Comparison of ENCODE assay signal across 9 mouse cellular contexts in the genomic region with DNA sequence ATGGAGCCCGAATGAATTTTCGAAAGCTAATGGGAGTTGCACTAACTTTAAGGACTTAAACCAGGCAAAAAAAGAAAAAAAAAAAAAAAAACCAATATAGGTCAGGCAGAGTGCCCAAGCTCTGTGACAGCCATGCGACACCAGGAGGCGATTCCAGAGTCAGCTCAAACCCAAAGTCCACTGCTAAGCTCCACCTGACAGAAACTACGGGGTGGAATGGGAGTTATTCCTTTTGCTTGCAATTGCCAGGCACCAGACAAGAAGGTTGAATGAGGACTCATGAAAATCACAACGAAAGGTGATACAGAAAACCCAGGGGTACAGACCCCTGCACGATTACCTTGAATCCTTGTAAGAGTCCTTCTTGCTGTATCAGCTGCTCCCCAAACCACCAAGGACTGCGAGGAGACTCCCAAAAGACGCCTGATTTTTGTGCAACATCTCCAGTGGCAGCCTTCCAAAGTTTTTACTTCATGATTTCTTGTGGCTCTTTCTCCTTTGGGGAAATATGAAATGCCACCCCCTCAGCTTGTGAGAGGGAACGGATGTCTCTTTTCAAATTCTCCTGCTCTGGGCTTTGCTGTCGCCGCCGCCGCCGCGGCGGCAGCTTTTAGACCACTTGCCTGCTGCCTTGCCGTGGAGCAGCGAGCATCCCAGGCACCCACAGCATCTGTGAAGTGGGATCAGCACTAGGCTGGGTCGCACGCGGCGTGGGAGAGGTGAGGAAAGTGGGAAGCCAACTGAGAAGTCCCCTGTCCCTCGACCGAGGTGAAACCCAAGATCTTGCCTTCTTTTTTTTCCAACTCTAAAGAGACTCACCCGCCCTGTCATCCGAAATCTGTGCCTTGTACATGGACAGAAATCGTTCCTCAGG. TPM values are rescaled to one million over a fixed set of nuclear protein-coding genes. Genes with fewer than 3 reads are reported as not detected.
DNase-seq lines count a peak whose midpoint lies in the region; ATAC-seq lines count a peak whose summit lies in the region.
"Had no signal": no experiment of that assay in that cellular context is flagged by ENCODE, and none has a peak within 500 bp of the region (broad histone marks: within the 10 kb centered on the region; RNA-seq: fewer than 3 reads in every experiment).

No protein-coding gene starts in this region.

- H3K27ac ChIP-seq in embryonic facial prominence, embryonic 10.5 days (replicated peaks): no peak overlapping the region
- peak overlapping the region; percentile 75 for H3K27ac ChIP-seq in hindbrain, embryonic 10.5 days
- no peak overlapping the region for H3K27ac ChIP-seq in stomach, embryonic 15.5 days

- WGBS in embryonic facial prominence, embryonic 10.5 days: 11% methylated on average over 28 of the region's 28 CpGs
- WGBS in hindbrain, embryonic 10.5 days: 10% methylated on average over 28 of the region's 28 CpGs
- WGBS in stomach, embryonic 15.5 days: 11% methylated on average over 28 of the region's 28 CpGs

- H3K36me3 ChIP-seq in embryonic facial prominence, embryonic 10.5 days (replicated peaks): no peaks in the 10 kb centered on the region
- no peaks in the 10 kb centered on the region for H3K36me3 ChIP-seq in hindbrain, embryonic 10.5 days
- no peaks in the 10 kb centered on the region for H3K36me3 ChIP-seq in stomach, embryonic 15.5 days

- 0 out of 2 replicates have a peak overlapping the region, but pooled peaks have one; percentile 8 for H3K9ac ChIP-seq in stomach, embryonic 15.5 days

- ATAC-seq in stomach, embryonic 15.5 days (ENCODE audit: insufficient read depth, low FRiP score, low read depth): no peak

- H3K4me3 ChIP-seq in embryonic facial prominence, embryonic 10.5 days: peak overlapping the region; percentile 64
- peak overlapping the region; percentile 69 for H3K4me3 ChIP-seq in hindbrain, embryonic 10.5 days
- H3K4me3 ChIP-seq in stomach, embryonic 15.5 days (replicated peaks): peak overlapping the region; percentile 46
- H3K4me3 ChIP-seq: myocyte had no signal

- peaks cover 76% of the 10 kb centered on the region for H3K27me3 ChIP-seq in embryonic facial prominence, embryonic 10.5 days (replicated peaks; ENCODE audit: low read depth, poor library complexity, severe bottlenecking)
- H3K27me3 ChIP-seq in hindbrain, embryonic 10.5 days (ENCODE audit: insufficient read depth, poor library complexity, severe bottlenecking): peaks cover 47% of the 10 kb centered on the region
- H3K27me3 ChIP-seq in stomach, embryonic 15.5 days (replicated peaks): peaks cover 37% of the 10 kb centered on the region

- H3K4me2 ChIP-seq in stomach, embryonic 15.5 days: peak overlapping the region; percentile 78

- no peaks in the 10 kb centered on the region for H3K9me3 ChIP-seq in embryonic facial prominence, embryonic 10.5 days
- H3K9me3 ChIP-seq in hindbrain, embryonic 10.5 days: no peaks in the 10 kb centered on the region
- no peaks in the 10 kb centered on the region for H3K9me3 ChIP-seq in stomach, embryonic 15.5 days

- DNase-seq in adrenal gland, postnatal 10 days: peak; percentile 27
- no peak for DNase-seq in adrenal gland, adult 8-10 months
- DNase-seq in embryonic facial prominence, embryonic 10.5 days (ENCODE audit: low spot score): peak; percentile 34
- peak; percentile 46 for DNase-seq in hindbrain, embryonic 10.5 days (ENCODE audit: low spot score)
- DNase-seq in layer of hippocampus, postnatal 10 days (ENCODE audit: low spot score in 2 of 2): peak; percentile 47 to 54
- peak; percentile 20 for DNase-seq in mesoderm, embryonic 11.5 days (ENCODE audit: low read depth, low spot score)
- no peak for DNase-seq in urinary bladder, postnatal 14 days (ENCODE audit: low spot score)

- H3K4me1 ChIP-seq in embryonic facial prominence, embryonic 10.5 days: peaks cover 17% of the 10 kb centered on the region
- peaks cover 24% of the 10 kb centered on the region for H3K4me1 ChIP-seq in hindbrain, embryonic 10.5 days (replicated peaks)
- peaks cover 10% of the 10 kb centered on the region for H3K4me1 ChIP-seq in stomach, embryonic 15.5 days

RNA-seq across cellular contexts. Expression of gene Brinp2, which starts 0.7 kb away (rescaled TPM):
- total RNA-seq in adrenal gland, postnatal 10 days (2021): 1 to 10 TPM; 1.8 to 4.1 TPM
- total RNA-seq in adrenal gland, adult 8-10 months (2022): 1 to 10 TPM in 3 of 4 experiments, under 1 TPM in 1; 0.93 to 2.2 (median 1.2) TPM
- 0.73 and 1.1 TPM in 2 replicates for polyA plus RNA-seq in embryonic facial prominence, embryonic 10.5 days (2016; fragmentation: Nextera tagmentation; extraction: Ambion mirVana)
- polyA plus RNA-seq in hindbrain, embryonic 10.5 days (2016; fragmentation: Nextera tagmentation; extraction: Ambion mirVana): 1.4 and 2.1 TPM in 2 replicates
- total RNA-seq in layer of hippocampus, postnatal 10 days (2021): 10 to 100 TPM; 73.7 to 78.3 TPM
- 1.1 TPM in 2 replicates for polyA plus RNA-seq in stomach, embryonic 15.5 days (2015; fragmentation: Nextera tagmentation; extraction: Ambion mirVana)
- polyA plus RNA-seq: myocyte had no signal

RNA-seq across cellular contexts. Expression of gene Astn1, which starts 6.7 kb away (rescaled TPM):
- 1 to 10 TPM; 5.4 to 8.3 TPM for total RNA-seq in adrenal gland, postnatal 10 days (2021)
- total RNA-seq in adrenal gland, adult 8-10 months (2022): 10 to 100 TPM; 13.2 to 21.4 (median 14.4) TPM
- polyA plus RNA-seq in embryonic facial prominence, embryonic 10.5 days (2016; fragmentation: Nextera tagmentation; extraction: Ambion mirVana): 4.1 and 5.2 TPM in 2 replicates
- polyA plus RNA-seq in hindbrain, embryonic 10.5 days (2016; fragmentation: Nextera tagmentation; extraction: Ambion mirVana): 8.6 and 9.1 TPM in 2 replicates
- total RNA-seq in layer of hippocampus, postnatal 10 days (2021): 100 to 1,000 TPM; 176 to 181 TPM
- polyA plus RNA-seq in stomach, embryonic 15.5 days (2015; fragmentation: Nextera tagmentation; extraction: Ambion mirVana): 1.1 and 1.4 TPM in 2 replicates
- polyA plus RNA-seq: myocyte had no signal

Comparison
In these comparisons a context has a peak if more than half of its experiments do, and no peak if none do; other contexts are left out.
1. DNase-seq: peak in adrenal gland, postnatal 10 days (single experiment), embryonic facial prominence, embryonic 10.5 days (single experiment), hindbrain, embryonic 10.5 days (single experiment), layer of hippocampus, postnatal 10 days (2 of 2) and mesoderm, embryonic 11.5 days (single experiment); none in adrenal gland, adult 8-10 months (single experiment) and urinary bladder, postnatal 14 days (single experiment).
2. RNA of gene Brinp2, which starts 0.7 kb away (total RNA-seq): 73.7 to 78.3 TPM in layer of hippocampus, postnatal 10 days; 1.8 to 4.1 TPM in adrenal gland, postnatal 10 days and 0.93 to 2.2 TPM in adrenal gland, adult 8-10 months; every median in the first group is over 10 times any median in the second.
3. RNA of gene Astn1, which starts 6.7 kb away (total RNA-seq): 176 to 181 TPM in layer of hippocampus, postnatal 10 days; 13.2 to 21.4 TPM in adrenal gland, adult 8-10 months and 5.4 to 8.3 TPM in adrenal gland, postnatal 10 days; every median in the first group is over 4 times any median in the second.
4. Peak in every context shown above with its lines, with median percentiles within 50 percentile points of each other: H3K4me3 ChIP-seq.